Mouse (Mus musculus) midbrain, embryonic 16.5 days (tissue): ENCODE measurements around the gene Mid2. TPM values are rescaled to one million over a fixed set of nuclear protein-coding genes. Genes with fewer than 3 reads are reported as not detected.

Experiments used
- ATAC-seq: fragments of 200-750 bp; cut with Nextera tagmentation; 2 replicates; pipeline ENCODE4 v1.8.0; 2017; ENCODE audit warnings: moderate TSS enrichment
- H3K27ac ChIP-seq: fragments of 300-500 bp; sonication (generic); 2 replicates; pipeline ENCODE4 v1.5.1; 2014; ENCODE audit warnings: mild to moderate bottlenecking, low read length, mixed read lengths
- H3K27me3 ChIP-seq: fragments of 300-500 bp; sonication (generic); 2 replicates; pipeline ENCODE4 v1.6.1; 2014; ENCODE audit warnings: low read depth, low read length, mixed read lengths; ENCODE audit not compliant: control insufficient read depth, insufficient read depth
- H3K36me3 ChIP-seq: fragments of 300-500 bp; sonication (generic); 2 replicates; pipeline ENCODE4 v1.6.1; 2014; ENCODE audit warnings: mild to moderate bottlenecking, low read length, moderate library complexity, mixed read lengths; ENCODE audit not compliant: control insufficient read depth, insufficient read depth
- H3K4me1 ChIP-seq: fragments of 300-500 bp; sonication (generic); 2 replicates; pipeline ENCODE4 v1.6.1; 2014; ENCODE audit warnings: mild to moderate bottlenecking, low read length, mixed read lengths; ENCODE audit not compliant: control insufficient read depth, insufficient read depth
- H3K4me2 ChIP-seq: fragments of 300-500 bp; sonication (generic); 2 replicates; pipeline ENCODE4 v1.6.1; 2014; ENCODE audit warnings: mild to moderate bottlenecking, low read length, mixed read lengths
- H3K4me3 ChIP-seq: fragments of 300-500 bp; sonication (generic); 2 replicates; pipeline ENCODE4 v1.5.1; 2014; ENCODE audit warnings: low read depth, mild to moderate bottlenecking, low read length, moderate library complexity, mixed read lengths
- H3K9ac ChIP-seq: fragments of 300-500 bp; sonication (generic); 2 replicates; pipeline ENCODE4 v1.6.1; 2014; ENCODE audit warnings: low read depth, low read length, mixed read lengths
- H3K9me3 ChIP-seq: fragments of 300-500 bp; sonication (generic); replicated peaks from 2 replicates; pipeline ENCODE4 v1.6.1; 2014; ENCODE audit warnings: mild to moderate bottlenecking, low read length, mixed read lengths; ENCODE audit not compliant: control insufficient read depth, poor library complexity, severe bottlenecking
- WGBS: fragments of 180-500 bp; shearing (Covaris S2); extraction: QIAGEN DNeasy Blood & Tissue Kit; methylation state at CpG from one replicate; pipeline ENCODE4 v1.1.7; 2014; 5-methylcytosine and 5-hydroxymethylcytosine counted together
- polyA plus RNA-seq: library from polyadenylated mRNA; unstranded; fragments of >200 nt; fragmentation: Nextera tagmentation; extraction: Ambion mirVana; gene quantifications from 2 replicates; pipeline ENCODE4 v1.2.1, GENCODE M21; 2015

Gene Mid2
- 7.3 and 9.2 TPM in 2 replicates for polyA plus RNA-seq

DNA sequence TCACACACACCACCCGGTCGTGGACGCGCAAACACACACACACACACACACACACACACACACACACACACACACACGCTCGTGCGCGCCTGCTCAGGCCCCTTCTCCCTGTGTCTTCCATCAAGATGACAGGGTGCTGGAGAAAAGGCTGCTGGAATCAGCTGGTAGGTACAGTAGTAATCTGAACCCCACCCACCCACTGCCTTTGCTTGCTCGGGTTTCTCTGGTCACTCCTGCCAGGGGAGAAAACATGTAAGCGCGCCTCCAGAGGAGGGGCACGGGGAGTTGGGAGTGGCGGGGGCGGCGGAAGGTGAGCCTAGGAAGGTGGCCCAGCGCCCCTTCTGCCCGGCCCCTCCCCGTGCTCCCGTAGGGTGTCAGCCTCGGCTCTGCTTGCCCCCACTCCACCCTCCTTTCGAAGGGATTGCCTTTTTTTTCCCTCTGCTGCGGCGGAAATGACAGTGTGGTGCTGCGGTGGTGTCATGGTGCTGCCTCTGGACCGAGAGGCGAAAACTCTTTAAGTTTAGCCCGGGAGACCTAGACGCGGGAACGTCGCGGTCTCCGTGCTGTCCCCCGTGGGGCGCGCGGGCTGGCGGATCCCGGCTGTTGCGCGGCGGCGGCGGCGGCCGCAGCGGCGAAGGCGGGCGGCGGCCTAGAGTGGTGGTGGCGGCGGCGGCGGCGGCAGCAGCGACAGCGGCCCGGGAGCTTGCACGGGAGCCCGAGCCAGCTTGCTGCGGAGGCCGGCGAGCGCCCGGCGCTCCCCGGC is at the start of gene Mid2:
Gene Mid2, plus strand, starts transcription at position 121 of the 763 bp plus-strand sequence.
- H3K36me3 ChIP-seq: no peaks in the 10 kb centered on the region
- peaks cover 4% of the 10 kb centered on the region; the same call in 1 of the 2 replicates for H3K4me1 ChIP-seq
- peak within 1 kb of the TSS; percentile 81 for H3K27ac ChIP-seq
- WGBS: 24% methylated on average over 42 of the region's 68 CpGs
- peak within 1 kb of the TSS; percentile 46 for H3K4me2 ChIP-seq
- H3K9ac ChIP-seq: peak within 1 kb of the TSS; percentile 78
- peak within 1 kb of the TSS; percentile 59 for H3K4me3 ChIP-seq
- no peaks in the 10 kb centered on the region for H3K9me3 ChIP-seq
- ATAC-seq: peak; percentile 78
- H3K27me3 ChIP-seq: peaks cover 9% of the 10 kb centered on the region

GRCm38 (mm10) chrX:140624875-140625594 is 39.4 kb upstream of the Mid2 start:
- H3K4me3 ChIP-seq: no peak overlapping the region
- H3K9ac ChIP-seq: no peak overlapping the region
- no peaks in the 10 kb centered on the region for H3K27me3 ChIP-seq
- H3K27ac ChIP-seq: no peak overlapping the region
- H3K9me3 ChIP-seq: no peaks in the 10 kb centered on the region
- no peaks in the 10 kb centered on the region for H3K4me1 ChIP-seq
- no peak overlapping the region for H3K4me2 ChIP-seq
- no peaks in the 10 kb centered on the region for H3K36me3 ChIP-seq
- ATAC-seq: no peak
- 68% methylated on average over 12 of the region's 12 CpGs for WGBS

GRCm38 (mm10) chrX:140638028-140638427 is 26.4 kb upstream of the Mid2 start:
- Histone ChIP-seq H3K36me3 (no peaks in the 10 kb centered on the region), H3K27me3 (peaks cover 6% of the 10 kb centered on the region), H3K9ac (no peak overlapping the region), H3K4me1 (no peaks in the 10 kb centered on the region), H3K27ac (no peak overlapping the region), H3K9me3 (no peaks in the 10 kb centered on the region), H3K4me2 (no peak overlapping the region), H3K4me3 (no peak overlapping the region)
- WGBS: 78% methylated on average over 5 of the region's 5 CpGs
- ATAC-seq: no peak

- Histone ChIP-seq H3K9me3 (no peaks in the 10 kb centered on the region), H3K4me3 (no peak overlapping the region), H3K4me1 (no peaks in the 10 kb centered on the region), H3K27ac (no peak overlapping the region), H3K36me3 (no peaks in the 10 kb centered on the region), H3K27me3 (peaks cover 6% of the 10 kb centered on the region), H3K9ac (no peak overlapping the region), H3K4me2 (no peak overlapping the region)
- no peak for ATAC-seq
- WGBS: 58% methylated on average over 2 of the region's 2 CpGs
Measured at GRCm38 (mm10) chrX:140639592-140639991, 24.8 kb upstream of the Mid2 start.

DNA sequence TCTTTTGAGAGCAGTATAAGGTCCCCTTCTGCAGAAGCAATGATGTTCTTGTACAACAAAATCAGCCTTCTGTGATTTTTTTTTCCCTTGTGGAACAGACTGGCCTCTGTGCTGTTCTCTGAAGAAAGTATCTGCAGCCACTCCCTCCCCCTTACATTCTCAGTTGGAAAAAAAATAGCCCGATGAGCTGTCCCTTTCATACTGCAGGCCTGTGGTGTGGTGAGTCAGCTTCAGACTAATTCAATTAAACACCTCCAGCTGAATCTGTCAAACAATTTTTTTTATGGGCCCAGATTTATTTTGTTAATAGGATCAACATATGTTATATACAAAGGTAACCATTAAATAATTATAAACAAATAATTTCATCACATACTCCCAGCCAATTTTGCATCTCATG is 3.7 kb upstream of the Mid2 start:
- H3K4me3 ChIP-seq: no peak overlapping the region

GRCm38 (mm10) chrX:140663516-140663915 is 883 bp upstream of the Mid2 start:
- no peak overlapping the region for H3K4me3 ChIP-seq
- peaks cover 9% of the 10 kb centered on the region for H3K27me3 ChIP-seq
- no peak for ATAC-seq
- WGBS: 80% methylated on average over 2 of the region's 2 CpGs
- H3K4me1 ChIP-seq: peaks cover 4% of the 10 kb centered on the region; the same call in 1 of the 2 replicates
- H3K9me3 ChIP-seq: no peaks in the 10 kb centered on the region
- H3K4me2 ChIP-seq: no peak overlapping the region
- no peaks in the 10 kb centered on the region for H3K36me3 ChIP-seq
- no peak overlapping the region for H3K27ac ChIP-seq
- H3K9ac ChIP-seq: no peak overlapping the region

More for the DNA sequence above, 3.7 kb upstream of the Mid2 start:
- H3K4me2 ChIP-seq: no peak overlapping the region
- H3K9me3 ChIP-seq: no peaks in the 10 kb centered on the region
- ATAC-seq: no peak
- H3K9ac ChIP-seq: no peak overlapping the region
- peaks cover 6% of the 10 kb centered on the region for H3K27me3 ChIP-seq
- no peaks in the 10 kb centered on the region for H3K36me3 ChIP-seq
- H3K4me1 ChIP-seq: no peaks in the 10 kb centered on the region
- 17% methylated on average over 1 of the region's 1 CpGs for whole genome bisulfite sequencing
- H3K27ac ChIP-seq: no peak overlapping the region

DNA sequence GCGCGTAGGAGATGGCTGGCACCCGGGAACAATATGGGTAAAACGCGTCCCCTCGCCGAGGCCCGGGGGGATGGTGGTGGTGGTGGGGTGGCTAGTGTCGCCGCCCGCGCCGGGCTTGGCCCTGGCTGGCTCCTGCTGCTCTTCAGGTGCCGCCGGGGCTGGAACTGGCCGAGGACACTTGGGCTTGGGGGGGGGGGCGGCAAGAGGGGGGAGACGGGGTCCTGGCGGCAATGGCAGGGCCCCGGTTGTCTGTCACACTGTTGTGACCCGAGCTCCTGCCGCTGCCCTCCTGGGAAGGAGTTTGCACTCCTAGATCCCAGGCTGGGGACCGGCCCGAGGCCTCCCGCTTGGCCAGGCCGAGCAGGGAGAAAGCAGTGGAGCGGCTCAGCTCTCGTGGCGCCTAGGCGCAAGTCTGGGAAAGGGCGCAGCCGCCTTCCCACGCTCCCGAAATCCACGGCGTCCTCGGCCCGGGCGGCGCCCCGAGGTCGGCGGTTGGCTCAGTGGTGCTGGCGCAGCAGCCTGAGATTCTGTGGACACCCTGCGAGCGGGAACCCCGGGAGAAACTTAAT is 927 bp downstream of the Mid2 start:
- H3K27me3 ChIP-seq: peaks cover 9% of the 10 kb centered on the region
- peak overlapping the region; percentile 46 for H3K4me2 ChIP-seq
- H3K4me3 ChIP-seq: peak overlapping the region; percentile 59
- peak overlapping the region; percentile 78 for H3K9ac ChIP-seq
- H3K27ac ChIP-seq: peak overlapping the region; percentile 81
- peak; percentile 73 for ATAC-seq
- WGBS: 21% methylated on average over 17 of the region's 47 CpGs
- no peaks in the 10 kb centered on the region for H3K9me3 ChIP-seq
- peaks cover 4% of the 10 kb centered on the region; the same call in 1 of the 2 replicates for H3K4me1 ChIP-seq
- H3K36me3 ChIP-seq: no peaks in the 10 kb centered on the region

DNA sequence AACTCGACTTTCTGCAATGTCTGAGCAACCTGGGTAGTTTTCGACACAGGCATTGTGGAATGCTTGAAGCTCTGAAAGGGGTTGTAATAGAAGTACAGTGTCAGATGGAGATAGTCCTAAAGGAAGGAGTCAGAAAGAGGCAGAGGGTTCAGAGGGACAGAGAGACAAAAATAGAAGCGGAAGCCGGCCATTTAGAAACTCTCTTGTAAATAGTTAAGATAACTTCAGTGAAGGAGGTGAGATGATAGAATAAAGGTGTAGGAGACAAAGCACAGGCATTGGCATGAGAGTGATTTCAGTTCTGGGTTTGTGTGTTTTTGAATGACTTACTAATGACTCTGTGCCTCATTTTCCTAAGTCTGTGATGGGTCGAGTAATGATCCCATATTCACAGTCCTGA is 11.0 kb downstream of the Mid2 start:
- H3K36me3 ChIP-seq: no peaks in the 10 kb centered on the region
- H3K4me1 ChIP-seq: no peaks in the 10 kb centered on the region
- no peak for ATAC-seq
- H3K4me3 ChIP-seq: no peak overlapping the region
- 86% methylated on average over 5 of the region's 5 CpGs for WGBS
- H3K27me3 ChIP-seq: peaks cover 11% of the 10 kb centered on the region
- no peaks in the 10 kb centered on the region for H3K9me3 ChIP-seq
- H3K9ac ChIP-seq: no peak overlapping the region
- no peak overlapping the region for H3K4me2 ChIP-seq
- no peak overlapping the region for H3K27ac ChIP-seq

DNA sequence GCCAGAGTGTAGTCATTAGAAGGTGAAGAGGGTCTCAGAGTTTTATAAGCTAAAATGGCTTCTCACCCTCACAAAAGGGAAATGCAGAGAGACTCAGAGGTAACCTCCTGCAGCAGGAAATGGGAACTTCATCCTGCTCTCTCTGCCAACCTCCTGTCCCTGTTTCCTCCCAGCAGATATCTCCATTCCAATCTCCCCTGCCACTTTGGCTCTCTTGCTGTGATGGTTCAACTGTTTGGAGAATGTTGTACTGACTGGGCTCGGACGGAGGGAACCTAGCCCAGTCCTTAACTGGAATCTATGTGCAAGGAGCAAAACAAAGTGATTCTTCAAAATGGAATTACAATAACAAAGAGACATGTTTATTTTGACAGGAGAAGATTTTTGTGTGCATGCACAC is 23.9 kb downstream of the Mid2 start:
- Histone ChIP-seq H3K27ac (no peak overlapping the region), H3K4me3 (no peak overlapping the region), H3K27me3 (peaks cover 6% of the 10 kb centered on the region; the same call in 1 of the 2 replicates), H3K9ac (no peak overlapping the region), H3K9me3 (no peaks in the 10 kb centered on the region), H3K4me1 (no peaks in the 10 kb centered on the region), H3K36me3 (no peaks in the 10 kb centered on the region), H3K4me2 (no peak overlapping the region)
- no peak for ATAC-seq
- WGBS: 86% methylated on average over 2 of the region's 2 CpGs
